Mouse (Mus musculus): ENCODE results near the gene Gm13762. TPM values are rescaled to one million over a fixed set of nuclear protein-coding genes. Genes with fewer than 3 reads are reported as not detected.

Gene Gm13762
- not detected for polyA plus RNA-seq (2017; shearing (Covaris generic))

DNA sequence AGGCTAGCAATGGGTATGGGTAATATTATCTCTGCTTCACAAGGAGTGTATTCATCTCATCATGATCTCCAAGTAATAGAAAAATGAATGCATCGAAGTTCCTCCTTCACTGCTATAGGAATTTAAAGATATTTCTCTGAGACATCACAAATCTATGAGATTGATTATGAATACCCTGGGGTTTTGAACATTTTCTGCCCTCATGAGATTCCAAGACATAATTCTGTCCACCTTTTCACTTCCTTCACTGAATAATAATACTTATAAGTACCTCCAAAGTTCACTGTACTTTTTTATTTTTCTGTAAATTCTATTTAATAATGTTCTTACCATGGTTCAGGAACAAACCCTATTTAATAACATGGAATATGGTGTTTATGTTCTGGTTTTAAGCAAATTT is at the start of gene Gm13762:
Gm13762 (minus strand) TSS at position 101 of the 400 bp plus-strand sequence.

DNA sequence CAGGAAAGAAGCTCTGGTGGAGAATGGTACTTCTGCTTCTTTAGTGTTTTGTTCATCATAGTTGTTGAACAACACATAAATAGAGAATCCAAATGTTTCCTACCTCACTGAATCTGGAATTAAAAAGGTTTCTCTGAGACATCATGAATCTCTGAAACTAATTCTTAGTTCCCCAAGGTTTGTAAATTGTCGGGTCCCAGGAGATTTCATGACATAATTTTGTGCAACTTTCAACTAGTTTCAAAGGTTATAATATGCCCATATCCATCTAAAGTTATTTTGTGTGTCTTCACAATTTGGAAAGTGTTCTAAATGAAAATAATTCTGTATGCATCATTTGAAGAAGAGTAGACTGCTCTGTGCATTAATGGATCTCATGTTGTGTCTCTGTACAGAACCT is 38.2 kb upstream of the Gm13762 start, which contains the start of gene Olfr1216:
Olfr1216 (minus strand) TSS at position 101 of the 400 bp plus-strand sequence.

GRCm38 (mm10) chr2:89006873-89007272 is 26.8 kb upstream of the Gm13762 start, which contains the start of gene Olfr1215:
TSS of gene Olfr1215 (minus strand) at chr2:89006973.

DNA sequence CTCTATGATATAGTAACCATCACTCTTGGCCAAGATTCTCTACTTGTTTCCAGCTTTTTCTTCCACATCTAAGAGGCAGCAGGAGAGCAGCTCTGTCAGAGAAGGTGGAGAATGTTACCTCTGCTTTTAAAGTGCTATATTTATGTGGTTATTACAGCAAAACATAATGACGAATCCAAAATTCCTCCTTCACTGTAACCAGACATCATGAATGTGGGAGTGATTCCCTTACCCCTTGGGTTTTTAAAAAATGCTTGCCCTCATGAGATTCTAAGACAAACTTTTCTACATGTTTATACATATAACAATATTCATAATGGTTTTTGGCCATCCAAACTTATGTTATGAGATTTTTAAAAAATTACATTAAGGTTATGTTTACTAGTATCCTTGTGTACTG is 12.5 kb upstream of the Gm13762 start, which contains the start of gene Olfr1214:
Olfr1214 (minus strand) TSS at position 101 of the 400 bp plus-strand sequence.

GRCm38 (mm10) chr2:88953669-88954068 is 26.4 kb downstream of the Gm13762 start, which contains the start of gene Olfr1212:
TSS of gene Olfr1212 (plus strand) at chr2:88953969.

GRCm38 (mm10) chr2:88938011-88938410 is 42.1 kb downstream of the Gm13762 start, which contains the start of gene Olfr1211:
TSS of gene Olfr1211 (minus strand) at chr2:88938111.

Other genes with a start within 250 kb of the Gm13762 start
- not detected for gene Olfr1197, start 247.9 kb downstream of the Gm13762 start, polyA plus RNA-seq (2017; shearing (Covaris generic))
- not detected for gene Olfr1198, start 228.9 kb downstream of the Gm13762 start, polyA plus RNA-seq (2017; shearing (Covaris generic))
- gene Olfr1199, start 219.8 kb downstream of the Gm13762 start, polyA plus RNA-seq (2017; shearing (Covaris generic)), result not detected
- not detected for gene Olfr1200, start 209.8 kb downstream of the Gm13762 start, polyA plus RNA-seq (2017; shearing (Covaris generic))
- gene Olfr1201, start 187.2 kb downstream of the Gm13762 start, polyA plus RNA-seq (2017; shearing (Covaris generic)), result not detected
- not detected for gene Olfr1202, start 165.8 kb downstream of the Gm13762 start, polyA plus RNA-seq (2017; shearing (Covaris generic))
- 0.04 TPM for gene Olfr1205, start 150.5 kb downstream of the Gm13762 start, polyA plus RNA-seq (2017; shearing (Covaris generic))
- not detected for gene Olfr1204, start 131.0 kb downstream of the Gm13762 start, polyA plus RNA-seq (2017; shearing (Covaris generic))
- not detected for gene Olfr1206, start 117.0 kb downstream of the Gm13762 start, polyA plus RNA-seq (2017; shearing (Covaris generic))
- gene Olfr1208, start 78.0 kb downstream of the Gm13762 start, polyA plus RNA-seq (2017; shearing (Covaris generic)), result not detected
- gene Olfr1209, start 65.1 kb downstream of the Gm13762 start, polyA plus RNA-seq (2017; shearing (Covaris generic)), result not detected
- gene Olfr1211, start 42.2 kb downstream of the Gm13762 start, polyA plus RNA-seq (2017; shearing (Covaris generic)), result not detected
- gene Olfr1212, start 26.3 kb downstream of the Gm13762 start, polyA plus RNA-seq (2017; shearing (Covaris generic)), result not detected
- gene Olfr1214, start 12.4 kb upstream of the Gm13762 start, polyA plus RNA-seq (2017; shearing (Covaris generic)), result not detected
- not detected for gene Olfr1215, start 26.7 kb upstream of the Gm13762 start, polyA plus RNA-seq (2017; shearing (Covaris generic))
- not detected for gene Olfr1216, start 38.1 kb upstream of the Gm13762 start, polyA plus RNA-seq (2017; shearing (Covaris generic))
- 0.06 TPM for gene Olfr1217, start 51.8 kb upstream of the Gm13762 start, polyA plus RNA-seq (2017; shearing (Covaris generic))
- not detected for gene Olfr1218, start 80.9 kb upstream of the Gm13762 start, polyA plus RNA-seq (2017; shearing (Covaris generic))
- not detected for gene Olfr1219, start 103.2 kb upstream of the Gm13762 start, polyA plus RNA-seq (2017; shearing (Covaris generic))
- gene Olfr1220, start 126.6 kb upstream of the Gm13762 start, polyA plus RNA-seq (2017; shearing (Covaris generic)), result not detected
- gene Olfr1221, start 137.0 kb upstream of the Gm13762 start, polyA plus RNA-seq (2017; shearing (Covaris generic)), result not detected
- gene Olfr1222, start 152.8 kb upstream of the Gm13762 start, polyA plus RNA-seq (2017; shearing (Covaris generic)), result not detected
- not detected for gene Olfr1223, start 171.3 kb upstream of the Gm13762 start, polyA plus RNA-seq (2017; shearing (Covaris generic))
- gene Olfr1224-ps1, start 183.8 kb upstream of the Gm13762 start, polyA plus RNA-seq (2017; shearing (Covaris generic)), result not detected
- not detected for gene Olfr1225, start 194.4 kb upstream of the Gm13762 start, polyA plus RNA-seq (2017; shearing (Covaris generic))
- not detected for gene Olfr1226, start 219.8 kb upstream of the Gm13762 start, polyA plus RNA-seq (2017; shearing (Covaris generic))